In genomic region chr4:130882762-130883161, GRCm38 (mm10) we compare ENCODE assay signal across 27 mouse cellular contexts.
"Had no signal": no experiment of that assay in that cellular context is flagged by ENCODE, and none has a peak within 500 bp of the region (broad histone marks: within the 10 kb centered on the region; RNA-seq: fewer than 3 reads in every experiment).

No protein-coding gene starts in this region.

- H3K4me1 ChIP-seq: intestine, embryonic 15.5 days; liver, embryonic 15.5 days had no signal

- DNase-seq: gastrocnemius, adult 2 months; gastrocnemius, postnatal 10 days; gastrocnemius, postnatal 25 days; heart, postnatal 14 days; heart, postnatal 4 days; kidney, adult 18-20 months; kidney, adult 8-10 months; kidney, postnatal 10 days; kidney, postnatal 25 days; kidney, postnatal 4 days; liver, embryonic 13.5 days had no signal

- H3K36me3 ChIP-seq: heart, embryonic 10.5 days; heart, embryonic 12.5 days; heart, embryonic 15.5 days; hindbrain, embryonic 10.5 days; hindbrain, embryonic 12.5 days; intestine, embryonic 15.5 days; limb, embryonic 10.5 days; limb, embryonic 12.5 days; liver, embryonic 13.5 days; liver, embryonic 15.5 days had no signal

- ATAC-seq: hindbrain, embryonic 16.5 days; inflammation-experienced regulatory T-cells, adult 6 months; intestine, embryonic 15.5 days; intestine, postnatal 0 days had no signal

- H3K4me2 ChIP-seq: heart, embryonic 12.5 days; heart, embryonic 15.5 days; hindbrain, embryonic 12.5 days; hindbrain, embryonic 14.5 days; intestine, embryonic 15.5 days; limb, embryonic 12.5 days; liver, embryonic 11.5 days; liver, embryonic 13.5 days; liver, embryonic 15.5 days had no signal

- H3K4me3 ChIP-seq: gastrocnemius, adult 2 months; heart, embryonic 10.5 days; heart, embryonic 12.5 days; heart, embryonic 15.5 days; hindbrain, embryonic 10.5 days; hindbrain, embryonic 12.5 days; intestine, embryonic 15.5 days; layer of hippocampus, adult 2 months; left cerebral cortex, adult 2 months; limb, embryonic 10.5 days; limb, embryonic 12.5 days; liver, embryonic 13.5 days; liver, embryonic 15.5 days had no signal

- H3K27me3 ChIP-seq: intestine, embryonic 15.5 days; limb, embryonic 12.5 days; liver, embryonic 13.5 days; liver, embryonic 15.5 days had no signal

- H3K9me3 ChIP-seq: heart, embryonic 10.5 days; heart, embryonic 12.5 days; heart, embryonic 15.5 days; hindbrain, embryonic 10.5 days; hindbrain, embryonic 12.5 days; intestine, embryonic 15.5 days; limb, embryonic 10.5 days; limb, embryonic 12.5 days; liver, embryonic 13.5 days; liver, embryonic 15.5 days had no signal

- H3K9ac ChIP-seq: heart, embryonic 12.5 days; heart, embryonic 15.5 days; hindbrain, embryonic 12.5 days; hindbrain, embryonic 14.5 days; intestine, embryonic 15.5 days; limb, embryonic 12.5 days; liver, embryonic 13.5 days; liver, embryonic 15.5 days had no signal

- H3K27ac ChIP-seq: gastrocnemius, adult 2 months; heart, embryonic 10.5 days; heart, embryonic 15.5 days; hindbrain, embryonic 10.5 days; hindbrain, embryonic 12.5 days; hindbrain, embryonic 14.5 days; intestine, embryonic 15.5 days; layer of hippocampus, adult 2 months; left cerebral cortex, adult 2 months; limb, embryonic 10.5 days; limb, embryonic 12.5 days; liver, embryonic 13.5 days; liver, embryonic 15.5 days had no signal
